Mouse (Mus musculus): ENCODE data around the gene Ccnb1. TPM values are rescaled to one million over a fixed set of nuclear protein-coding genes. Genes with fewer than 3 reads are reported as not detected.
"Not testable (repeated sequence)": the region's sequence is repeated elsewhere in the genome, so short reads cannot be mapped to it uniquely, and the experiment has no call there.

Ccnb1 gene
- total RNA-seq, 4 experiments from 2014 or later: 0.43 to 1.3 (median 0.78) TPM

- DNase-seq (ENCODE audit: low spot score in 2 of 2): no peak
Measured at GRCm38 (mm10) chr13:100774704-100775103, 11.7 kb downstream of the Ccnb1 start.

- no peak for DNase-seq (ENCODE audit: low spot score in 2 of 2)
Measured at GRCm38 (mm10) chr13:100755329-100755728, 31.0 kb downstream of the Ccnb1 start.

- no peak for DNase-seq (ENCODE audit: low spot score in 2 of 2)
Measured at GRCm38 (mm10) chr13:100754186-100754585, 32.2 kb downstream of the Ccnb1 start.

- no peak for DNase-seq (ENCODE audit: low spot score in 2 of 2)
Measured at GRCm38 (mm10) chr13:100753011-100753410, 33.4 kb downstream of the Ccnb1 start.

- no peak for DNase-seq (ENCODE audit: low spot score in 2 of 2)
Measured at GRCm38 (mm10) chr13:100752529-100752928, 33.8 kb downstream of the Ccnb1 start.

GRCm38 (mm10) chr13:100751402-100751801 is 35.0 kb downstream of the Ccnb1 start:
- DNase-seq (ENCODE audit: low spot score in 2 of 2): no peak

- DNase-seq (ENCODE audit: low spot score in 2 of 2): no peak
Measured at GRCm38 (mm10) chr13:100750799-100751198, 35.6 kb downstream of the Ccnb1 start.

- no peak for DNase-seq (ENCODE audit: low spot score in 2 of 2)
Measured at GRCm38 (mm10) chr13:100748638-100749037, 37.7 kb downstream of the Ccnb1 start.

GRCm38 (mm10) chr13:100746090-100746489 is 40.3 kb downstream of the Ccnb1 start:
- peak in 1 of 2 experiments; percentile 78 for DNase-seq (ENCODE audit: low spot score in 2 of 2)

GRCm38 (mm10) chr13:100744036-100744744 is 42.2 kb downstream of the Ccnb1 start, which contains the start of gene Mrps36:
Mrps36 (minus strand) TSS chr13:100744659.
- DNase-seq (ENCODE audit: low spot score in 2 of 2): peak; percentile 83 to 95

GRCm38 (mm10) chr13:100743346-100744035 is 42.9 kb downstream of the Ccnb1 start:
- DNase-seq (ENCODE audit: low spot score in 2 of 2): no peak

GRCm38 (mm10) chr13:100742831-100743230 is 43.5 kb downstream of the Ccnb1 start:
- no peak for DNase-seq (ENCODE audit: low spot score in 2 of 2)

- no peak for DNase-seq (ENCODE audit: low spot score in 2 of 2)
Measured at GRCm38 (mm10) chr13:100732756-100733155, 53.6 kb downstream of the Ccnb1 start.

GRCm38 (mm10) chr13:100731462-100732046 is 54.8 kb downstream of the Ccnb1 start:
- DNase-seq (ENCODE audit: low spot score in 2 of 2): not testable (repeated sequence)

- DNase-seq (ENCODE audit: low spot score in 2 of 2): peak; percentile 82 to 92
Measured at GRCm38 (mm10) chr13:100730861-100731176, 55.6 kb downstream of the Ccnb1 start, which contains the start of gene Cdk7. Cdk7 (minus strand) TSS chr13:100730939.

- no peak for DNase-seq (ENCODE audit: low spot score in 2 of 2)
Measured at GRCm38 (mm10) chr13:100730153-100730860, 56.1 kb downstream of the Ccnb1 start.

Other genes with a start within 250 kb of the Ccnb1 start
- gene Ocln, start 233.9 kb downstream of the Ccnb1 start, total RNA-seq (2022): 10 to 100 TPM in 1 of 4 experiments, 1 to 10 TPM in 3; 7.4 to 12.2 (median 8.2) TPM
- 1 to 10 TPM in 3 of 4 experiments, under 1 TPM in 1; 0.57 to 1.8 (median 1.5) TPM for gene Marveld2, start 169.6 kb downstream of the Ccnb1 start, total RNA-seq (2022)
- gene Ak6, start 135.6 kb downstream of the Ccnb1 start, total RNA-seq (2022): 10 to 100 TPM; 71.1 to 90.0 (median 86.4) TPM
- 10 to 100 TPM; 15.1 to 16.0 (median 15.6) TPM for gene Rad17, start 135.5 kb downstream of the Ccnb1 start, total RNA-seq (2022)
- gene Taf9, start 135.0 kb downstream of the Ccnb1 start, total RNA-seq (2022): 10 to 100 TPM; 27.6 to 38.4 (median 34.2) TPM
- gene Ccdc125, start 116.9 kb downstream of the Ccnb1 start, total RNA-seq (2022): under 1 TPM; 0.26 to 0.51 (median 0.46) TPM
- gene Cdk7, start 55.6 kb downstream of the Ccnb1 start, total RNA-seq (2022): 10 to 100 TPM; 39.9 to 42.9 (median 41.5) TPM
- gene Mrps36, start 41.9 kb downstream of the Ccnb1 start, total RNA-seq (2022): 10 to 100 TPM; 46.2 to 56.1 (median 54.7) TPM
- gene Cenph, start 10.7 kb downstream of the Ccnb1 start, total RNA-seq (2022): 1 to 10 TPM in 3 of 4 experiments, under 1 TPM in 1; 0.81 to 1.5 (median 1.2) TPM
- 10 to 100 TPM; 38.9 to 45.2 (median 41.4) TPM for gene Slc30a5, start 46.9 kb upstream of the Ccnb1 start, total RNA-seq (2022)

All from left cerebral cortex, adult 8-10 months (tissue).